8 mouse cellular contexts compared by ENCODE assay signal in the genomic region with DNA sequence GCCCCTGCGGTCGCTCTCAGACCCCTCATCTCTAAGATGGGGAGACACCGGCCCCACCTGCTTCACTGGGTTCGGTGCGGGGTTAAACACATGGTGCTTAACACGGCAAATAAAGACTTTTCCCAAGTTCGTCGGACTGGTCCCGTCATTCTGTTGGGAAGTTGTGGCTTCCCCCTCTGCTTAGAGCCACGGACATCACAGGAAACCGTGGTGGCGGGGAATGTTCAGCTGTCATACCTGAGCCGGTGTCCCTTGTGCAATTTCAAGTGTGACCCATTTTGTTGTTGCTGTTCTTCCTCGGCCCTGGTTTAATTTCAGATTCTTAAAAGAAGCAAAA. TPM values are rescaled to one million over a fixed set of nuclear protein-coding genes. Genes with fewer than 3 reads are reported as not detected.
DNase-seq lines count a peak whose midpoint lies in the region; ATAC-seq lines count a peak whose summit lies in the region.

No protein-coding gene starts in this region.

- H3K27ac ChIP-seq in heart, embryonic 10.5 days, result peak overlapping the region; percentile 97
- H3K27ac ChIP-seq in liver, embryonic 11.5 days (ENCODE audit: low read depth, low read length), result peak overlapping the region; percentile 44; the same call in 1 of the 2 replicates
- peak overlapping the region; percentile 70 for H3K27ac ChIP-seq in stomach, embryonic 16.5 days (ENCODE audit: low read length)

- H3K9ac ChIP-seq in liver, embryonic 11.5 days (ENCODE audit: low read depth, low read length), result peak overlapping the region; percentile 93
- peak overlapping the region; percentile 98 for H3K9ac ChIP-seq in stomach, embryonic 16.5 days (ENCODE audit: low read length)

- peak overlapping the region; percentile 98 for H3K4me3 ChIP-seq in heart, embryonic 10.5 days
- peak overlapping the region; percentile 98 for H3K4me3 ChIP-seq in erythroblast, embryonic 14.5 days (replicated peaks)
- peak overlapping the region; percentile 96 for H3K4me3 ChIP-seq in liver, embryonic 11.5 days (ENCODE audit: low read depth, low read length)
- H3K4me3 ChIP-seq in stomach, embryonic 16.5 days (replicated peaks; ENCODE audit: low read length), result peak overlapping the region; percentile 96

- peaks cover 24% of the 10 kb centered on the region for H3K4me1 ChIP-seq in heart, embryonic 10.5 days
- peaks cover 29% of the 10 kb centered on the region for H3K4me1 ChIP-seq in erythroblast, embryonic 14.5 days (ENCODE audit: control insufficient read depth)
- peaks cover 34% of the 10 kb centered on the region for H3K4me1 ChIP-seq in liver, embryonic 11.5 days (replicated peaks; ENCODE audit: control insufficient read depth, insufficient read depth, low read length)
- H3K4me1 ChIP-seq in stomach, embryonic 16.5 days (ENCODE audit: control insufficient read depth, insufficient read depth, low read length), result peaks cover 19% of the 10 kb centered on the region

- H3K36me3 ChIP-seq in heart, embryonic 10.5 days, result peaks cover 20% of the 10 kb centered on the region
- H3K36me3 ChIP-seq in erythroblast, embryonic 14.5 days (ENCODE audit: control insufficient read depth), result peaks cover 29% of the 10 kb centered on the region
- peaks cover 8% of the 10 kb centered on the region; the same call in 1 of the 2 replicates for H3K36me3 ChIP-seq in liver, embryonic 11.5 days (ENCODE audit: control insufficient read depth, insufficient read depth, low read length)
- 0 out of 2 replicates have a peak, but pooled peaks cover 3% of the 10 kb centered on the region for H3K36me3 ChIP-seq in stomach, embryonic 16.5 days (ENCODE audit: control insufficient read depth, insufficient read depth, low read length)

- peak overlapping the region; percentile 92 for H3K4me2 ChIP-seq in liver, embryonic 11.5 days
- H3K4me2 ChIP-seq in stomach, embryonic 16.5 days (ENCODE audit: low read depth, low read length), result peak overlapping the region; percentile 84

- DNase-seq in heart, embryonic 10.5 days (ENCODE audit: low spot score), result no peak
- no peak for DNase-seq in heart, postnatal 4 days
- no peak for DNase-seq in liver, embryonic 11.5 days (ENCODE audit: low spot score)
- DNase-seq in frontal cortex, postnatal 14 days (ENCODE audit: low spot score in 2 of 2), result no peak
- no peak for DNase-seq in layer of hippocampus, postnatal 36 days

- under 1% methylated on average over 14 of the region's 14 CpGs for WGBS in heart, embryonic 10.5 days
- under 1% methylated on average over 14 of the region's 14 CpGs for WGBS in liver, embryonic 11.5 days
- 0% methylated on average over 14 of the region's 14 CpGs for WGBS in stomach, embryonic 16.5 days

- H3K27me3 ChIP-seq in heart, embryonic 10.5 days (ENCODE audit: insufficient read depth, poor library complexity, severe bottlenecking), result no peaks in the 10 kb centered on the region
- H3K27me3 ChIP-seq in erythroblast, embryonic 14.5 days (ENCODE audit: control insufficient read depth), result no peaks in the 10 kb centered on the region
- H3K27me3 ChIP-seq in liver, embryonic 11.5 days (replicated peaks; ENCODE audit: control insufficient read depth, insufficient read depth, low read length), result no peaks in the 10 kb centered on the region
- H3K27me3 ChIP-seq in stomach, embryonic 16.5 days (ENCODE audit: control insufficient read depth, insufficient read depth, low read length), result no peaks in the 10 kb centered on the region

- no peaks in the 10 kb centered on the region for H3K9me3 ChIP-seq in heart, embryonic 10.5 days
- H3K9me3 ChIP-seq in erythroblast, embryonic 14.5 days (ENCODE audit: control insufficient read depth, low read length), result no peaks in the 10 kb centered on the region
- no peaks in the 10 kb centered on the region for H3K9me3 ChIP-seq in liver, embryonic 11.5 days (ENCODE audit: control insufficient read depth, low read length)
- no peaks in the 10 kb centered on the region for H3K9me3 ChIP-seq in stomach, embryonic 16.5 days (replicated peaks; ENCODE audit: control insufficient read depth, low read length)

- peak; percentile 15 for ATAC-seq in CD4-positive, CD25-positive, alpha-beta regulatory T cell, adult 4 months
- ATAC-seq in liver, embryonic 11.5 days (replicated peaks; ENCODE audit: low FRiP score), result no peak; the same call in 1 of the 2 replicates
- ATAC-seq in stomach, embryonic 16.5 days (ENCODE audit: insufficient read depth, low FRiP score), result no peak

RNA-seq across cellular contexts. Expression of a gene that starts 0.5 kb away (rescaled TPM):
- 93.7 and 105 TPM in 2 replicates for polyA plus RNA-seq in heart, embryonic 10.5 days (2016; fragmentation: Nextera tagmentation; extraction: Ambion mirVana)
- total RNA-seq in heart, postnatal 4 days (2021), result 10 to 100 TPM; 63.4 to 64.7 TPM
- 10 to 100 TPM; 54.4 to 65.4 TPM for polyA plus RNA-seq in CD4-positive, CD25-positive, alpha-beta regulatory T cell, adult 4 months (2017; shearing (Covaris generic))
- 0.76 and 1.1 TPM in 2 replicates for polyA plus RNA-seq in erythroblast, embryonic 14.5 days (2012)
- polyA plus RNA-seq in liver, embryonic 11.5 days (2014; fragmentation: Nextera tagmentation; extraction: Ambion mirVana), result 81.0 and 85.3 TPM in 2 replicates
- polyA plus RNA-seq in stomach, embryonic 16.5 days (2015; fragmentation: Nextera tagmentation; extraction: Ambion mirVana), result 102 and 108 TPM in 2 replicates
- 10 to 100 TPM; 78.6 to 82.7 TPM for total RNA-seq in layer of hippocampus, postnatal 36 days (2021)

Comparison
In these comparisons a context has a peak if more than half of its experiments do, and no peak if none do; other contexts are left out.
1. H3K27ac ChIP-seq: peak in every context shown above with its lines; median percentile 97 in heart, embryonic 10.5 days; 70 in stomach, embryonic 16.5 days; 44 in liver, embryonic 11.5 days.
2. RNA of a gene that starts 0.5 kb away (polyA plus RNA-seq): 93.7 to 105 TPM in heart, embryonic 10.5 days, 102 to 108 TPM in stomach, embryonic 16.5 days, 81.0 to 85.3 TPM in liver, embryonic 11.5 days and 54.4 to 65.4 TPM in CD4-positive, CD25-positive, alpha-beta regulatory T cell, adult 4 months; 0.76 to 1.1 TPM in erythroblast, embryonic 14.5 days; every median in the first group is over 10 times any median in the second.
3. Peak in every context shown above with its lines, with median percentiles within 50 percentile points of each other: H3K4me3 ChIP-seq.